Mouse (Mus musculus): ENCODE results near the gene Lrrc47. TPM values are rescaled to one million over a fixed set of nuclear protein-coding genes. Genes with fewer than 3 reads are reported as not detected.

Lrrc47 gene
- total and polyA plus RNA-seq, 2 experiments, result 6.5 to 27.2 TPM

GRCm38 (mm10) chr4:154055482-154055881 lies 44.0 kb downstream of the Lrrc47 start:
- no peak for TF ChIP-seq CTCF (IDR thresholded peaks at IDR 0.05; ENCODE audit: low read depth, low read length)
- TF ChIP-seq POLR2A (IDR thresholded peaks at IDR 0.05; ENCODE audit: extremely low read depth, insufficient read depth, low read length), result no peak
- Histone ChIP-seq H3K9ac (ENCODE audit: low read depth, low read length) (no peak overlapping the region), H3K79me2 (ENCODE audit: control insufficient read depth, insufficient read depth, low read length) (no peaks in the 10 kb centered on the region), H3K4me1 (ENCODE audit: control insufficient read depth, insufficient read depth, low read length) (no peaks in the 10 kb centered on the region), H3K27me3 (ENCODE audit: control insufficient read depth, insufficient read depth, low read length) (no peaks in the 10 kb centered on the region), H3K36me3 (ENCODE audit: control insufficient read depth, insufficient read depth, low read length) (no peaks in the 10 kb centered on the region), H3K4me3 (ENCODE audit: insufficient read depth, low read depth, low read length) (no peak overlapping the region), H3K27ac (replicated peaks; ENCODE audit: insufficient read depth, low read depth, low read length) (no peak overlapping the region)
- 83% methylated on average over 7 of the region's 7 CpGs for WGBS
- DNase-seq (ENCODE audit: extremely low read depth, low read depth, low spot score), result no peak

GRCm38 (mm10) chr4:154056046-154056445 lies 44.5 kb downstream of the Lrrc47 start:
- Histone ChIP-seq H3K36me3 (ENCODE audit: control insufficient read depth, insufficient read depth, low read length) (no peaks in the 10 kb centered on the region), H3K79me2 (ENCODE audit: control insufficient read depth, insufficient read depth, low read length) (no peaks in the 10 kb centered on the region), H3K4me1 (ENCODE audit: control insufficient read depth, insufficient read depth, low read length) (no peaks in the 10 kb centered on the region), H3K9ac (ENCODE audit: low read depth, low read length) (no peak overlapping the region), H3K27me3 (ENCODE audit: control insufficient read depth, insufficient read depth, low read length) (no peaks in the 10 kb centered on the region), H3K27ac (replicated peaks; ENCODE audit: insufficient read depth, low read depth, low read length) (no peak overlapping the region), H3K4me3 (ENCODE audit: insufficient read depth, low read depth, low read length) (no peak overlapping the region)
- TF ChIP-seq POLR2A (IDR thresholded peaks at IDR 0.05; ENCODE audit: extremely low read depth, insufficient read depth, low read length) (no peak), CTCF (IDR thresholded peaks at IDR 0.05; ENCODE audit: low read depth, low read length) (no peak)
- WGBS, result 65% methylated on average over 2 of the region's 2 CpGs
- DNase-seq (ENCODE audit: extremely low read depth, low read depth, low spot score), result no peak

GRCm38 (mm10) chr4:154056661-154057060 lies 45.1 kb downstream of the Lrrc47 start:
- Histone ChIP-seq H3K27ac (replicated peaks; ENCODE audit: insufficient read depth, low read depth, low read length) (no peak overlapping the region), H3K4me1 (ENCODE audit: control insufficient read depth, insufficient read depth, low read length) (no peaks in the 10 kb centered on the region), H3K36me3 (ENCODE audit: control insufficient read depth, insufficient read depth, low read length) (no peaks in the 10 kb centered on the region), H3K79me2 (ENCODE audit: control insufficient read depth, insufficient read depth, low read length) (no peaks in the 10 kb centered on the region), H3K27me3 (ENCODE audit: control insufficient read depth, insufficient read depth, low read length) (no peaks in the 10 kb centered on the region), H3K4me3 (ENCODE audit: insufficient read depth, low read depth, low read length) (no peak overlapping the region), H3K9ac (ENCODE audit: low read depth, low read length) (no peak overlapping the region)
- TF ChIP-seq CTCF (IDR thresholded peaks at IDR 0.05; ENCODE audit: low read depth, low read length), result no peak
- TF ChIP-seq POLR2A (IDR thresholded peaks at IDR 0.05; ENCODE audit: extremely low read depth, insufficient read depth, low read length), result no peak
- 60% methylated on average over 2 of the region's 2 CpGs for WGBS
- no peak for DNase-seq (ENCODE audit: extremely low read depth, low read depth, low spot score)

GRCm38 (mm10) chr4:154057696-154058095 lies 46.2 kb downstream of the Lrrc47 start:
- no peak for DNase-seq (ENCODE audit: extremely low read depth, low read depth, low spot score)
- 66% methylated on average over 4 of the region's 4 CpGs for WGBS

GRCm38 (mm10) chr4:154064827-154065773 lies 53.6 kb downstream of the Lrrc47 start:
- 54% methylated on average over 14 of the region's 14 CpGs for WGBS
- peak; percentile 33 for DNase-seq (ENCODE audit: extremely low read depth, low read depth, low spot score)
- Histone ChIP-seq H3K4me3 (ENCODE audit: insufficient read depth, low read depth, low read length) (no peak overlapping the region), H3K27ac (replicated peaks; ENCODE audit: insufficient read depth, low read depth, low read length) (no peak overlapping the region), H3K9ac (ENCODE audit: low read depth, low read length) (no peak overlapping the region), H3K4me1 (ENCODE audit: control insufficient read depth, insufficient read depth, low read length) (no peaks in the 10 kb centered on the region), H3K36me3 (ENCODE audit: control insufficient read depth, insufficient read depth, low read length) (no peaks in the 10 kb centered on the region), H3K27me3 (ENCODE audit: control insufficient read depth, insufficient read depth, low read length) (no peaks in the 10 kb centered on the region), H3K79me2 (ENCODE audit: control insufficient read depth, insufficient read depth, low read length) (no peaks in the 10 kb centered on the region)
- TF ChIP-seq POLR2A (IDR thresholded peaks at IDR 0.05; ENCODE audit: extremely low read depth, insufficient read depth, low read length) (no peak), CTCF (IDR thresholded peaks at IDR 0.05; ENCODE audit: low read depth, low read length) (peak; percentile 62)

More at GRCm38 (mm10) chr4:154057696-154058095, 46.2 kb downstream of the Lrrc47 start:
- H3K36me3 ChIP-seq (ENCODE audit: control insufficient read depth, insufficient read depth, low read length), result no peaks in the 10 kb centered on the region
- H3K27ac ChIP-seq (replicated peaks; ENCODE audit: insufficient read depth, low read depth, low read length), result no peak overlapping the region
- H3K4me3 ChIP-seq (ENCODE audit: insufficient read depth, low read depth, low read length), result no peak overlapping the region
- H3K79me2 ChIP-seq (ENCODE audit: control insufficient read depth, insufficient read depth, low read length), result no peaks in the 10 kb centered on the region
- H3K27me3 ChIP-seq (ENCODE audit: control insufficient read depth, insufficient read depth, low read length), result no peaks in the 10 kb centered on the region
- no peak overlapping the region for H3K9ac ChIP-seq (ENCODE audit: low read depth, low read length)
- TF ChIP-seq POLR2A (IDR thresholded peaks at IDR 0.05; ENCODE audit: extremely low read depth, insufficient read depth, low read length) (no peak), CTCF (IDR thresholded peaks at IDR 0.05; ENCODE audit: low read depth, low read length) (no peak)
- no peaks in the 10 kb centered on the region for H3K4me1 ChIP-seq (ENCODE audit: control insufficient read depth, insufficient read depth, low read length)

- no peak for DNase-seq (ENCODE audit: extremely low read depth, low read depth, low spot score)
- Histone ChIP-seq H3K36me3 (ENCODE audit: control insufficient read depth, insufficient read depth, low read length) (no peaks in the 10 kb centered on the region), H3K27me3 (ENCODE audit: control insufficient read depth, insufficient read depth, low read length) (no peaks in the 10 kb centered on the region), H3K4me3 (ENCODE audit: insufficient read depth, low read depth, low read length) (no peak overlapping the region), H3K79me2 (ENCODE audit: control insufficient read depth, insufficient read depth, low read length) (no peaks in the 10 kb centered on the region), H3K4me1 (ENCODE audit: control insufficient read depth, insufficient read depth, low read length) (no peaks in the 10 kb centered on the region), H3K9ac (ENCODE audit: low read depth, low read length) (no peak overlapping the region), H3K27ac (replicated peaks; ENCODE audit: insufficient read depth, low read depth, low read length) (no peak overlapping the region)
- TF ChIP-seq CTCF (IDR thresholded peaks at IDR 0.05; ENCODE audit: low read depth, low read length), result no peak
- TF ChIP-seq POLR2A (IDR thresholded peaks at IDR 0.05; ENCODE audit: extremely low read depth, insufficient read depth, low read length), result no peak
- 2% methylated on average over 5 of the region's 5 CpGs for WGBS
Measured at GRCm38 (mm10) chr4:154070896-154071295, 59.4 kb downstream of the Lrrc47 start.

Other genes with a start within 250 kb of the Lrrc47 start
- gene A430005L14Rik, start 54.5 kb upstream of the Lrrc47 start, total RNA-seq (2014; rRNA removed), result 45.0 and 53.2 TPM in 2 replicates
- gene A430005L14Rik, start 54.5 kb upstream of the Lrrc47 start, polyA plus RNA-seq (2012; rRNA removed), result 46.9 and 56.5 TPM in 2 replicates
- 1.8 and 3.0 TPM in 2 replicates for gene Dffb, start 36.6 kb upstream of the Lrrc47 start, total RNA-seq (2014; rRNA removed)
- gene Dffb, start 36.6 kb upstream of the Lrrc47 start, polyA plus RNA-seq (2012; rRNA removed), result 5.9 and 6.3 TPM in 2 replicates
- 3.0 and 5.8 TPM in 2 replicates for gene Cep104, start 36.5 kb upstream of the Lrrc47 start, total RNA-seq (2014; rRNA removed)
- 2.8 and 3.9 TPM in 2 replicates for gene Cep104, start 36.5 kb upstream of the Lrrc47 start, polyA plus RNA-seq (2012; rRNA removed)
- gene Smim1, start 14.5 kb downstream of the Lrrc47 start, total RNA-seq (2014; rRNA removed), result 6.7 and 8.1 TPM in 2 replicates
- 12.6 and 16.9 TPM in 2 replicates for gene Smim1, start 14.5 kb downstream of the Lrrc47 start, polyA plus RNA-seq (2012; rRNA removed)
- not detected in 2 replicates for gene Ccdc27, start 30.9 kb downstream of the Lrrc47 start, total RNA-seq (2014; rRNA removed)
- gene Ccdc27, start 30.9 kb downstream of the Lrrc47 start, polyA plus RNA-seq (2012; rRNA removed), result not detected in 2 replicates
- gene Trp73, start 128.5 kb downstream of the Lrrc47 start, total RNA-seq (2014; rRNA removed), result under 0.01 TPM in 1 of 2 replicates, not detected in the other
- not detected in 2 replicates for gene Trp73, start 128.5 kb downstream of the Lrrc47 start, polyA plus RNA-seq (2012; rRNA removed)
- 9.3 and 10.3 TPM in 2 replicates for gene Wrap73, start 130.6 kb downstream of the Lrrc47 start, total RNA-seq (2014; rRNA removed)
- gene Wrap73, start 130.6 kb downstream of the Lrrc47 start, polyA plus RNA-seq (2012; rRNA removed), result 22.4 and 25.3 TPM in 2 replicates
- gene Tprgl, start 148.9 kb downstream of the Lrrc47 start, total RNA-seq (2014; rRNA removed), result 50.9 and 56.2 TPM in 2 replicates
- gene Tprgl, start 148.9 kb downstream of the Lrrc47 start, polyA plus RNA-seq (2012; rRNA removed), result 78.7 and 79.8 TPM in 2 replicates
- gene Megf6, start 159.0 kb downstream of the Lrrc47 start, total RNA-seq (2014; rRNA removed), result 0.28 and 1.1 TPM in 2 replicates
- 0.86 and 1.4 TPM in 2 replicates for gene Megf6, start 159.0 kb downstream of the Lrrc47 start, polyA plus RNA-seq (2012; rRNA removed)